Mouse (Mus musculus): ENCODE results near the gene Fkbp11.

Fkbp11 gene

DNA sequence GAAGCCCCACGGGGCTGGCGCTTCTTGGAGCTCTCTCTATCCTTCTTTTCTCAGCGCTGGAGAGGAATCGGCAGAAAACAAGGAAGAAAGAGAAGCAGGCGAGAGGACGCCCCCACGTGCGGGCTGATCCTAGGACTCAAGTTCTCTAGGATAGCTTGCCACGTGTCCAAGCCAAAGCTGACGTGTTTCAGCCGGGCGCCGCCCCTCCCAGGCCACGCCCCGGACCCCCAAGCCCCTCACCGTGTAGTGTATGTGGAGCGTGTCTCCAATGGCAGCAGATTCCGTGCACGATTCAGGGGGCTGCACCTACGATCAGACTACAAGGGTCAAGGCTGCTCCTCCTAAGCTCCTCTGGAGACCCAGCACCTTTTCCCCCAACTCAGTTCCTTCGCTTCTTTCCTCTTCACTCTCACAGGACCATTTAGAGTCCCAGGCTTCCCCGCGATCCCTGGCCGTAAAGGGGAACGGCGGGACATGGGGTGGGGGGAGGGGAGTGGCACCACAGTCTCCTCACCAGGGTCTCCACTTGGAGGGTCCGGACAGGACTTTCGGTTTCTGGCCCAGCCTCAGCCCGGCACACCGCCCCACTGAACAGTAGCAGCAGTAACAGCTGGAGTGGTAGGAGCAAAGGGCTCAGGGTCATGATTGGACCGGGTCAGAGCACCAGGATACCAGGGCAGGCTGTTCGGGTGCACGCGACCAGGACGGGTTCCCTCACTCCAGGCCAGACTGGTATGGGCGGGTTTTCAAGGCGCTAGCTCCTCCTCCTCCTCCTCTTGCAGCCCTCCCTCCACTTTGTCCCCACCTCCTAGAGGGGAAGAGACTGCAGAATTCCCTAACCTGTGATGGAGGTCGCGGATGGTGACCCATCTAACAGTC lies at the start of gene Fkbp11:
TSS of gene Fkbp11 (minus strand) at position 756 of the 879 bp plus-strand sequence.
- DNase-seq = peak; percentile 79

DNA sequence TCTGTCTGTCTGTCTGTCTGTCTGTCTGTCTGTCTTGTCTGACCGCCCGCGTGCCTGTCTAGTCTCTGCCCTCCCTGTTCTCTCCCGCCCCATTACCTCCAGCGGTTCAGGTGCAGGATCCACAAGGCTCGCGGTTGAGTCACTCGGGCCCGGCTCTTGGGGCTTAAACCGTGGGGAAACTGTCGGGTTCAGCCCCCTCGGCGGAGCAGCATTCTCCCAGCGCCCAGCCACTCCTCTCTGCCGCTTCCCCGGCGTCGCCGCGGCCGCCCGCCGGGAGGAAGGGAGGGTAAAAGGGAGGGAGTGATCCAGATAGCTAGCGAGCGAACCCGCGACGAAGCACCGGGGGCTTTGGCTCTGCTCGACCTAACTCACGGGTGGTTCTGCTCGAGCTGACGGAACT lies 49.8 kb upstream of the Fkbp11 start, which contains the start of gene Wnt10b:
TSS of gene Wnt10b (minus strand) at position 389 of the 400 bp plus-strand sequence.
- DNase-seq = peak; percentile 28

DNA sequence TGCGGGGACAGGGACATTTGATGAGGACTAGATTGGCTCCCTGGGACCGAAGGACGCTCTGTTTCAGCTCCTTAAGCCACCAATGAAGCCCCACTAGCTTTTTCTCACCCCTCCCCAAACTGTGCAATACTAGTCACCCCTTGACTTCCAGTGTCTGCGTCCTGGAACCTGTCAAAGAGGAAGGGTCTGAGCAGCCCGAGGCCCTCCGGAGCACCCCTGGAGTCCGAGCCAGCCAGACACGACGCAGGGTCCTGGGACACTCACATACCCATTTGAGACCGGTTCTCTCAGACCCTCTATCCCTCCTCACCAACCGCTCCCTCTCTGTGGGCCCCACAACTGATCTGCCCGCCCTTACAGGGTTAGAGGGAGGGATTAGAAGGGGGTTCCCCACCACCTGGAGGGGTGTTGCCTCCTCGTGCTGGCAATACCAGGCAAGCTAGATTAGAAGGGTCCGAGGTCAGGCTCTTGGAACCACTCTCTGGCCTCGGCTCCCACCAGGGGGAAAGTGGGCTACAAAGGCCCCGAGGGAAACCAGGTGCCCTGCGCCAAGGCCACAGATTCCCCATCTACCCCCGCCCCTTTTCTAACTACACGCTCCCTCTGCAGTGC lies 49.1 kb upstream of the Fkbp11 start:
- DNase-seq = no peak

DNA sequence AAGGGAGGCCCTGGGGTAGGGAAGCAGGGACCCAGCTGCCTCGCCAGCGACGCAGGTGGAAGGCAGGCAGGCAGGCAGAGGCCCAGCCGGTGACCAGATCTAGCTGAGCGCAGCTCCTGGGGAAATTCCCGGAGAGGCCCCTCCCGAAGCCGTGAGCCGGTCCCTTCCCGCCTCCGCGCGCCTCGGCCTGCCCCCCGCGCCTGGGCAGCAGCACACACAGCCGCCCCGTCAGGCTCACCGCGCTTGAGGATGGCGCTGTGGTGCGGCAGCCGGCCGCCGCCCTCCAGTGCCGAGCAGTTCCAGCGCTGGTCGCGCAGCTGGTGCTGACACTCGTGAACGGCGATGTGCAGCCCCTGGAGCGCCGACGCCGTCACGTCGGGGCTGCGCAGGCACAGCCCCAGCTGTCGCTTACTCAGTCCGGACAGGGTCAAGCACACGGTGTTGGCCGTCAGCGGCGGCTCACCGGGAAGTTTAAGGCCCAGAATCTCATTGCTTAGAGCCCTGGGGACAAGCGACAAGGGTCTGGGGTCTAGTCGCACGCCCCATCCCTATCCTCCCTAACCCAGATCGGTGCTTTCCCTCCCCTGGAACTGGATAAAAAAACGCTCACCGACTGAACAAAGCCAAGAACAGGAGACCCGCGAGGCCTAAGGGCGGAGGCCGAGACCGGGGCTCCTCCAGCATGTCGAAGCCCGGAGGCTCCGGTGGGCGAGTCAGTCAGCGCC lies 48.4 kb upstream of the Fkbp11 start:
- peak; percentile 67 for DNase-seq

DNA sequence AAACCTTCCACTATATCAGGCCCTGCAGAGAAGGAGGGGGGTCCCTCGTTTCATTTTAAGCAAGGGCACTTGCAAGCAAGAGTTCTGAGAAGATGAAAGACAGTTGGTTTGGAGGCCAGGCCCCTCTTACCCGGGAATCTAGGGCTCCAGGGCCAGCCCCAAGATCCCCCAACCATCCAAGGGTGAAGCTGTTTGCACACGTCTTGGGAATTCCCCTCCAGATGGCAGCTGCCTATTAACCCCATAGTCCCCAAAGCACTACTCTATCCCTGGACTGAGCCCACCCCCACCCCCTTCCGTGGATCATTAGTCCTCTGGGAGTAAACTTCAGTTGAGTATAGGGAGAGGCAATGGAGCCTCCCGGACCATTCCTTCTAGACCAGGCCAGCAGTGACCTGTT lies 47.5 kb upstream of the Fkbp11 start:
- DNase-seq = no peak

DNA sequence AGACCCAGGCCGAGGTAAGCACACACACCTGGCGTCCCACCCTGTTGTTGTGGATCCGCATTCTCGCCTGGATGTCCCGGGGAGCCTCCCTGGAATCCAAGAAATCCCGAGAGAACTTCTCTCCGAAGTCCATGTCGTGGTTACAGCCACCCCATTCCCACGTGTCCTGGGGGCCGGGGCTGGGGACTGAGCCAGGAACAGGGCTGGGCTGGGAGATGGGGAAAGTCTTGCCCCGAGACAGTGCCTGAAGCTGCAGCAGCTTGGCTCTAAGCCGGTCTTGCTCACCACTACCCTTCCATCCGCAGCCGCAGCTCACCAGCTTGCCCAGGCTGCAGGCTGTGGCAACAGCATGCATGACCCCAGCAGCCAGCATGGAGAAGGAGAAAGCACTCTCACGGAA lies 46.1 kb upstream of the Fkbp11 start:
- no peak for DNase-seq

DNA sequence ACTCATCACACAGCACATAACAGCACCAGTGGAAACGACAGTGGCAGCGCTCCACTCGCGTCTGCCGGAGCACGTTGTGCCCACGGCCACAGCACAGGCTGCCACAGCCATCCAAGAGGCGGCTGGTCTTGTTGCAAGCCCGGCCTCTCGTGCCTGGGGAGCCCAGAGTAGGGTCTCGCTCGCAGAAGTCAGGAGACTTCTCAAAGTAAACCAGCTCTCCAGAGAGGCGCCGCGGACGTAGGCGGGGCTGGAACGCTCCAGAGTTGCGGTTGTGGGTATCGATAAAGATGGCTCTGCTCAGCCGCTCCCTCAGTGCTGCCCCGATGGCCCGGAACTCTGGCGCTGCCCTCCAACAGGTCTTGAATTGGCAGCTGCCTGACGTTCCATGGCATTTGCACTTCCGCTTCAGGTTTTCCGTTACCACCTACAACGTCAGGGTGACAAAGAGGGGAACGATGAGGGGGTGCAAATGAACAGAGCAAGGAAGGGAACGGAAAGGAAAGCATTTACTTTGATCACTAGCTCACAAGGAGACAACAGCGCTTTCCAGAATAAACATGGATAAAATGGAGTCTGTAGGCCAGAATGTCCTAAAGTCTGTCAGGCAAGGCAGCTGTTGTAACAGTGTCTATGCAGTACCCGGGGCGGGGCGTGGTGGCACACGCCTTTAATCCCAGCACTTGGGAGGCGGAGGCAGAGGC lies 44.7 kb upstream of the Fkbp11 start:
- peak; percentile 31 for DNase-seq

DNA sequence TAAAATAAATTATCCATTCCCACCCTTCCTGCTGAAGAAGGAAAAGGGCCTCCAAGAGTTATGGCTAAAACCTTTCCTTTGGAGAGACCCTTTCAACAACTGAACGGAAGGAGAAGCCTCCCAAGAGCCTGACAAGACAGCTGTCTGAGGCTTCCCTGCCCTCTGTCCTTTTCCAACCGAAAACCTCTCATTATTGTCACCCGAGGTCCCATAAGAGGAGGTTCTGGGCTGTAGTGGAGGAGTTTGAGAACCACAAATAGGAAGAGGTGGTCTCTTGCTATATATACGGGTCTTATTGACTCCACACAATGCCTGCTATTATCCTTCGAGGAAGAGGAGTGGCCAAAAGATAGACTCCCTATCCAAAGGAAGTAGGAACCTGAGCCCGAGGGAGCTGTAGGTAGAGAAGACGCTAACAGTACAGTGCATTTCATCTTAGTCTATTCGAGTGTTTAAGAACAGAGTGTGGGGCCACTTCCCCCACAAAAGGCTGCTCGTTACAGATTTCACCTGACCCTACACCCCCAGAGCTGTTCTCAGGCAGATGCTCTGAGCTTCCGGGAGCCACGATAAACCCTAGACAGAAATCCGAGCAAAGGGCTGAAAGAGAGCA lies 43.9 kb upstream of the Fkbp11 start:
- no peak for DNase-seq

DNA sequence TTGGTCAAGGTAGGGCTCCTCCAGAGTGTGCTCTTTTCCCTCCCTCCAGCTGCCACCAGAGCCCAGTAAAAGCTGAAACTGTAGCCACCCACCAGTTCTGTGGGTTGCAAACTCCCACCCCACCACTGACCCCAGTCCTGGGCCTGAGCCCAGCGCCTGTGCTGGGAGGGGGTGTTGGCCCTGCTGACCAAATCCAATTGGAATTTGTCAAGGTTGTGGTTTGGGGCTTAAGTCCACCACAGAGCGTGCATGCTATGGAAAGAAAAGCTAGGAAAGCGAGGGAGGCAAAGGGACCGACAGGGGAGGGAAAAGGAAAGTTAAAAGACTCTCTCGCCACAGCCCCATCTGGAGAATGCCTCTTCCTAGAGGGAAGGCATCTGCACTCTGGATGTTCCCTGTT lies 40.3 kb upstream of the Fkbp11 start:
- DNase-seq = no peak

DNA sequence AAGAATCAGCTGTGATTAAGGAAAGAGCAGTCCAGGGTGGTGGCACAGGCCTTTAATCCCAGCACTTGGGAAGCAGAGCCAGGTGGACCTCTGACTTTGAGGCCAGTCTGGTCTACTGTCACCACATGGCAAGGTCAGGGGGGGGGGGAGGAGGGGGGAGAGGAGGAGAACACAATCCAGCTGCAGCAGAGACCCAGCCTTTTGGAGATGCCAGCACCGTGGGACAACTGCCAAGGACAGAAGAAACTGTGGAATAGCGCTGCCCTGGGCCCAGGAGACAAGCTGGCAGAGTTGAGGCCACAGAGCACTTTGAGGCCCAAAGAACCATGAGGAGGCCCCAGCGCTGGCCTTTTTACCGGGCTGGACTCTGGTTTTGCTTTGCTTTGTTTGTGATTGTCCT lies 37.9 kb upstream of the Fkbp11 start:
- no peak for DNase-seq

DNA sequence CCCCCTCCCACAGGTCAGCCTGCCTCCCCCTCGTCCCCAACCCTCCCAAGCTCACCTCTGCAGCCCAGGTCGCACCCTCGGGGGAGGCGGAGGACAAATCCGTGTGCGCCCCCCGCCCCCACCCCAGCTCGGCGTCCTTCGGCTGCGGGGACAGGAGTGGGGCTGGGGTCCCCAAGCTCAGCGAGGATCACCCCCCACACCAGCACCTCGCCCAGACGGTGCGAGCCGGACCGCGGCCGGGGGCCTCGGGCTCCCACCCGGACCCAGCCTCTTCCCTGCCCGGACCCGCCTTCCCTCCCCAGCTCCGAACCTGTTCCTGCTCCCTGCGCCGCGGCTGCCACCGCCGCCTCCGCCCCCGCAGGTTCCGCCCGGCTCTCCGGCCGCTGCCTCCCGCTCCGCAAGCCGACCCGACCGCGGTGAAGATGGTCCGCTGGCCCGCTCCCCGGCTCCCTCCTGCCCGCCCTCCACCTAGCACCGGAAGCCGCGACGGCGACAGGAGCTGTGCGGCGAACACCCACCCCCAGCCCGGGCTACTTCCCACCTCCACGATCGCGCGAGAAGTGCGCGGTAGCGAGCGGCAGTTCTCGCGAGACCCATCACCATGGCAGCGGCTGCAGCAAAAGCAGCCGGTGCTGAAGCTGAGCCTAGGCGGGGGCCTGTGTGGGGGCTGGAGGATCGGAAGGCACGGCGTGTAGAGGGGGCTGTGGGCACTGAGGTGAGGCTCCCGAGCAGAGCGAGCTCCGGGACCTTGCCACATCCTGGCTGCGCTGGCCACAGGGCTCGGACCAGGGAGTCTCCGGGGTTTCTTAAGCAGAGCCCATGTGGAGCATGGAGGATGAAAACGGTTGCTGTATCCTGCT lies 34.9 kb upstream of the Fkbp11 start, which contains the start of gene Arf3:
TSS of gene Arf3 (minus strand) at position 545 of the 860 bp plus-strand sequence.
- DNase-seq = peak; percentile 98

DNA sequence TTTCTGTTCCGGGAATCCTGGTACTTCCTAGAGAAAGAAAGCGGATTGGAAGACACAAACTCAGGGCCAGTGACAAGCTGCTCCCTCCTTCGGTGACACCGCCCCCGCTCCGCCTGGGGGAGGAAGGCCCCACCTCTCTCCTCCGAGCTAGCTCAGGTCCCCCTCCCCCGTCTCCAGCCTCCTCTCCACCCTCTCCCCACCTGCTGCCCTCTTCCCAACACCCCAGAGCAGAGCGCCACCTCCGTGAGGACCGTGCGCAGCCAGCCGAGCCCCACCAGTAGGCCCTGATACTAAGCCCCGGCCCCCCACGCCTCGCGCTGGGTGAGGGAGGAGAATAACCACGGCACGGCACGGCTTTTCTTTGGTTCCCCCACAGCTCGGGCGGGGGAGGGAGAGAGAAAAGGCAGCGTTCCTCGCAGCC lies 34.2 kb upstream of the Fkbp11 start:
- DNase-seq = peak; percentile 87

DNA sequence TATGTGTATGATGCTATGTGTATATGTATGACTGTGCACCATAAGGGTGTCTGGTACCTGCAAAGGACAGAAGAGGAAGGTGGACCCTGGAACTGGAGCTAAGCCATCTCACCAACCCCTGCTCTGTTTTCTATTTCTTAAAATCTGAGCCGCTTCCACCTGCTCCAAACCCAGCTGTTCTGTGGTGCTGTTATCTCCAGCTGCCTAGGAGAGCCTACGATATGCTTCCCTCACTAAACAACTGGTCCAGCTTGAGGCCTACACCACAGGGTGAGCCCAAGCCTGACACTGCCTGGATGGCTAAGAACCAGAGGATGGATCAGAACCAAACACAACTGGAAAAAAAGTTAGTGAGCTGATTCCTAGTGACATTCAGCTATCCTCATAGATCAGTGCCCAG lies 26.1 kb upstream of the Fkbp11 start:
- no peak for DNase-seq

DNA sequence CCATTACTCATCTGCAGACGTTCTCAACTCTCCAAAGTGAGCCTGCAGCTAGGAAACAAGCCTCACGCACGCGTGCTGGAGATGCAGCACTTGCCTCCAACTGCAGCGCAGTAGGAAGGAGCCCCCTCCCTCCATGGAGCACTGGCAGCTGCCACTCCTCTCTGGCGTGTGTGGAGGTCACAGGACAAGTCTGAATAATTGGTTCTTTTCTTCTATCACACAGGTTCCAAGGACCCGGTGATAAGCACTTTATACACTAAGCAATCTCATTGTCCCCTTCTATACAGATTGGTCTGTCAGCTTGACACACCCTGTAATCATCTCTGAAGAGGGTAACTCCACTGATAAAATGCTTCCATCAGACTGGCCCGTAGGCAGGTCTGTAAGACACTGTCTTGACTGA lies 25.0 kb upstream of the Fkbp11 start:
- no peak for DNase-seq

DNA sequence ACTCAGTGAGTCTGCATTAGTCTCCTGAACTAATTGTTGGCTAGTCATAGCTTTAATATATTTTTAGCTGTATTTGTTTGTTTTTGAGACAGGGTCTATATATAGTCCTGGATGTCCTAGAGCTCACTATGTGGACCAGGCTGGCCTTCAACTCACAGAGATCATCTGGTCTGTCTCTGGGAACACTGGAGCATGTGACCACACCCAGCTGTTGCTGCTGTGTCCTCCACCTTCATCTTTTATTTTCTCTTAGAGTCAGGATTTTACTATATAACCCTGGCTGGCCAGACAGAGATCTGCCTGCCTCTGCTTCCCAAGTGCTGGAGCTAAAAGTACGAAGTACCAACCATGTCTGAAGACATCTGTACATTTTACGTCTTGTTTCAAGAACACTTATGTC lies 21.1 kb upstream of the Fkbp11 start:
- DNase-seq = no peak

DNA sequence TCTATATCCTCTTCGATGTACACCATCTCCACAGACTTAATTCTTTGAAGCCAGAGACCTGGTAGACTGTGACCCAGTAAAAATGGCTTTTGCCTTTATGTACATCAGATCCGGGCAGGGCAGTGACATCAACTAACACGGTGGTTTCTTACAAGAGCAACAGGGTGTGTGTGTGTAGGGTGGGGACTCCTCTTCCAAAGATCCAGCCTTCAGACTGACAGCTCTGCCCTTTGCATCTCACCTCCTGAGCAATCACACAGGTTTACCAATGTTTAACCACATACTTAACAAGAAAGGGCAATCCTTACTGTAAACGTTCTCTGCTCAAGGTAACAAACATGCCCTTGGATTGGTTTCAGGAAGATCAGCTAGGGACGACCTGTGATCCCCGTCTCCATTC lies 19.3 kb upstream of the Fkbp11 start:
- DNase-seq = no peak

DNA sequence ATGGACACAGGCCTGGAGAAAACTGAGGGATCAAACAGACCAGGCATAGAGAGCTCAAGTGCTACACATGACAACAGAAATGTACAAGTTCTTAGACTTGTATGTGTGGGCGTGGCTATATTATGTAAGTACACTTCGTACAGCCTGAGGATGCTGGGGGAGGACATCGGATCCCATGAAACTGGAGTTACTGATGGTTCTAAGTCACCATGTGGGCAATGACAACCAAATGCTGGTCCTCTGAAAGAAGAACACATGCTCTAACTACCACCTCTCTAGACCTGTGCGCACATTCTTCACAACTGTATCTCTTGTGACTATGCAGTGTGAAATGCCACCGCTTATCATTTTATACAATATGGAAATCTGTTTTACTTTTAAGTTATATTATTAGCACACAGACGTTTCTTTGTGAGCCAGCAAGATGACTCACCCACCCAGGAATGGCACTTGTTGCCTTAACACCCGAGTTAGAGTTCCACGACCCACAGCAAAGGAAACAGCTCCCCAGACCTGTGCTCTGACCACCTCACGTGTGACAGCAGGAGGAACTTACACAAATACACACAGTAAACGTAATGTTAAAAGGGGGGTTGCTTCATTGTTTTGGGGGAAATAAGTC lies 18.5 kb upstream of the Fkbp11 start:
- no peak for DNase-seq

DNA sequence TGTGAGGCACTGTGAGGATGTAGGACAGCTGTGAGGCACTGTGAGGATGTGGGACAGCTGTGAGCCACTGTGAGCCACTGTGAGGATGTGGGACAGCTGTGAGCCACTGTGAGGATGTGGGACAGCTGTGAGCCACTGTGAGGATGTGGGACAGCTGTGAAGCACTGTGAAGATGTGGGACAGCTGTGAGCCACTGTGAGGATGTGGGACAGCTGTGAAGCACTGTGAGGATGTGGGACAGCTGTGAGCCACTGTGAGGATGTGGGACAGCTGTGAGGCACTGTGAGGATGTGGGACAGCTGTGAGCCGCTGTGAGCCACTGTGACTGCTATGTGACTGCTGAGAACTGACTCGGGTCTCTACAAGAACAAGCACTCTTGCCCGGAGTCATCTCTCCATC lies 15.9 kb upstream of the Fkbp11 start:
- DNase-seq = peak; percentile 56

DNA sequence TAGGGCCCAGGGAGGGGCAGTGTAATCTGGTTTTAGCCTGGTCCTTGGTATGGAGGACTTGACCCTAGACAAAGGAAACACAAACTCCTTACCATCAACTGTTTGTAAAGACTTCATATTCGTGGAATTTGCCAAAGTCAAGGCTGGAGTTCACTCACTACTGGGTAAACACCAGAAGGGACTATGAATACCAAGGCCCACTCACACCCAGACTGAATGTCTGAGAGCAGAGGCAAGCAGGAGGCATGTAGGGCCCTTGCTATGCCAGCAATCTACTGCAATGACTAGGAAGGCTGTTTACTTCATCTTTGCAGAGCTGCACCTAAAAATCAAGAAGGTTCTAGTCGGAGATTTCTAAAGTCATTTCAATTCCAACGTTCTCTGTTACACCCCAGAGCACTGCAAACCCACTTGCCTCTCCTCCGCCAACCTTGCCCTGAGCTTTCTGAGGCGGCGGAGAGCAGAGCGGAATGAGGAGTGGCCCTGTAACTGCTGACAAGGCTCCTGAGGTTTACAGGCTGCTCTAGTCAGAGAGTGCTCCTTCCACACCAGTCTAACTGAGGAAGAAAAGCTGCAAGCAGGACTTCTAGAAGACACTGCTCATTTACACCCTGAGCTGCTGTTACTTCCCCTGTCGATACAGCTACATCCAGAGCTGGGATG lies 14.9 kb upstream of the Fkbp11 start:
- DNase-seq = no peak

DNA sequence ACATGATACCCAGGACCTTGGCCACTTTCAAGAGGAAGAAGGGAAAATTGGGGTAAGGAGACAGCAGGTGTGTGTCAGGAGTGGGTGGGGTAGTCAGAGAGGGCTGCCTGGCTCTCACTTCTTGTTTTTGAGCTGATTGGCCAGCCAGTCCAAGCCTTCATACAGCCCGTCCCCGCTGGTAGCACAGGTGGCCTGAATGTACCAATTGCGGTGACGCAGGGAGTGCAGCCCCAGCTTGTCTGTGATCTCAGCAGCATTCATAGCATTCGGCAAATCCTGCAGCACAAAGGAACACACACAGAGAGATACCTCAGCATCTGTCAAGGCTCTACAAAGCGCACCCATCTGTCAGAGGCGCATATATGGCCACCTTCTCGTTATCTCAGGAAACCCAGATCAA lies 12.2 kb upstream of the Fkbp11 start:
- DNase-seq = no peak
